Mouse (Mus musculus) ES-Bruce4 (cell line): ENCODE measurements around the gene Plscr4.

Source experiments
- CTCF ChIP-seq: IDR thresholded peaks from one replicate; pipeline ENCODE4 v1.8.1; 2011; ENCODE audit warnings: low read depth, low read length
- EP300 ChIP-seq: IDR thresholded peaks from 2 replicates; pipeline ENCODE4 v1.6.1; 2011; ENCODE audit warnings: low read depth, low read length; ENCODE audit not compliant: insufficient read depth
- POLR2A ChIP-seq: IDR thresholded peaks from one replicate; pipeline ENCODE4 v1.8.1; 2011; ENCODE audit warnings: low read length; ENCODE audit not compliant: insufficient read depth

- TF ChIP-seq CTCF (no peak), POLR2A (no peak), EP300 (no peak)
These were observed 858 bp downstream of the Plscr4 start for GRCm38 (mm10) chr9:92458059-92458402.
